Mouse (Mus musculus) liver, embryonic 14.5 days (tissue): ENCODE data around the gene Mrpl21. TPM values are rescaled to one million over a fixed set of nuclear protein-coding genes. Genes with fewer than 3 reads are reported as not detected.

Source experiments
- ATAC-seq: fragments of 200-750 bp; cut with Nextera tagmentation; 2 replicates; pipeline ENCODE4 v1.8.0; 2017; ENCODE audit warnings: moderate number of reproducible peaks, mild to moderate bottlenecking, moderate library complexity; ENCODE audit not compliant: insufficient read depth
- DNase-seq, 3 experiments: peaks; one replicate each; pipeline ENCODE4 v3.0.0-alpha.2; 2012 to 2013; ENCODE audit warnings: low read depth in 3 of 3, low spot score in 3 of 3
- H3K27ac ChIP-seq: fragments of 300-500 bp; sonication (generic); 2 replicates; pipeline ENCODE4 v1.5.1; 2014; ENCODE audit warnings: moderate library complexity, mild to moderate bottlenecking, control low read depth, inconsistent platforms
- H3K27me3 ChIP-seq: fragments of 300-500 bp; sonication (generic); 2 replicates; pipeline ENCODE4 v1.6.1; 2014; ENCODE audit warnings: mild to moderate bottlenecking, low read length, moderate library complexity; ENCODE audit not compliant: control insufficient read depth, insufficient read depth
- H3K36me3 ChIP-seq: fragments of 300-500 bp; sonication (generic); replicated peaks from 2 replicates; pipeline ENCODE4 v1.6.1; 2014; ENCODE audit warnings: low read depth; ENCODE audit not compliant: control insufficient read depth, insufficient read depth
- H3K4me1 ChIP-seq, 2 experiments: fragments of 200-500 bp in 1 of 2; fragments of 300-500 bp in 1 of 2; sonication (generic) in 1 of 2; replicated peaks; 2 replicates each; pipeline ENCODE4 v1.6.1; 2012 to 2014; ENCODE audit warnings: antibody characterized with exemption in 1 of 2, inconsistent platforms in 1 of 2, low read length in 1 of 2; ENCODE audit not compliant: control insufficient read depth in 2 of 2, insufficient read depth in 2 of 2
- H3K4me2 ChIP-seq: fragments of 300-500 bp; sonication (generic); 2 replicates; pipeline ENCODE4 v1.6.1; 2014; ENCODE audit warnings: low read depth, mild to moderate bottlenecking, control low read depth, moderate library complexity
- H3K4me3 ChIP-seq, 2 experiments: fragments of 200-500 bp in 1 of 2; fragments of 300-500 bp in 1 of 2; sonication (generic) in 1 of 2; 2 replicates each; pipeline ENCODE4 v1.5.1; 2012 to 2014; ENCODE audit warnings: low read depth in 2 of 2, low read length in 2 of 2, mild to moderate bottlenecking in 2 of 2, control low read depth in 1 of 2, inconsistent platforms in 1 of 2, moderate library complexity in 1 of 2; ENCODE audit not compliant: insufficient read depth in 1 of 2
- H3K9ac ChIP-seq: fragments of 300-500 bp; sonication (generic); replicated peaks from 2 replicates; pipeline ENCODE4 v1.6.1; 2014; ENCODE audit warnings: mild to moderate bottlenecking, control low read depth, moderate library complexity
- H3K9me3 ChIP-seq: fragments of 300-500 bp; sonication (generic); 2 replicates; pipeline ENCODE4 v1.6.1; 2016; ENCODE audit warnings: low read length, mixed read lengths; ENCODE audit not compliant: control insufficient read depth
- CTCF ChIP-seq: IDR thresholded peaks from 2 replicates; pipeline ENCODE4 v1.5.1; 2016; ENCODE audit warnings: antibody characterized with exemption, low read depth, control low read depth
- EP300 ChIP-seq: IDR thresholded peaks from 2 replicates; pipeline ENCODE4 v1.6.1; 2016; ENCODE audit warnings: antibody characterized with exemption, low read depth
- WGBS: fragments of 180-500 bp; shearing (Covaris S2); extraction: QIAGEN DNeasy Blood & Tissue Kit; methylation state at CpG from one replicate; pipeline ENCODE4 v1.1.7; 2014; ENCODE audit not compliant: insufficient replicate concordance; 5-methylcytosine and 5-hydroxymethylcytosine counted together
- polyA plus RNA-seq, 2 experiments: library from polyadenylated mRNA; depleted of rRNA in 1 of 2; stranded (reverse) in 1 of 2; unstranded in 1 of 2; fragments of >200 nt; fragmentation: Nextera tagmentation in 1 of 2; extraction: Ambion mirVana in 1 of 2; gene quantifications; 2 replicates each; pipeline versions ENCODE4 v1.2.1 to v1.2.3; 2012 to 2014

Gene Mrpl21
- polyA plus RNA-seq, 2 experiments: 36.2 to 67.9 TPM

DNA sequence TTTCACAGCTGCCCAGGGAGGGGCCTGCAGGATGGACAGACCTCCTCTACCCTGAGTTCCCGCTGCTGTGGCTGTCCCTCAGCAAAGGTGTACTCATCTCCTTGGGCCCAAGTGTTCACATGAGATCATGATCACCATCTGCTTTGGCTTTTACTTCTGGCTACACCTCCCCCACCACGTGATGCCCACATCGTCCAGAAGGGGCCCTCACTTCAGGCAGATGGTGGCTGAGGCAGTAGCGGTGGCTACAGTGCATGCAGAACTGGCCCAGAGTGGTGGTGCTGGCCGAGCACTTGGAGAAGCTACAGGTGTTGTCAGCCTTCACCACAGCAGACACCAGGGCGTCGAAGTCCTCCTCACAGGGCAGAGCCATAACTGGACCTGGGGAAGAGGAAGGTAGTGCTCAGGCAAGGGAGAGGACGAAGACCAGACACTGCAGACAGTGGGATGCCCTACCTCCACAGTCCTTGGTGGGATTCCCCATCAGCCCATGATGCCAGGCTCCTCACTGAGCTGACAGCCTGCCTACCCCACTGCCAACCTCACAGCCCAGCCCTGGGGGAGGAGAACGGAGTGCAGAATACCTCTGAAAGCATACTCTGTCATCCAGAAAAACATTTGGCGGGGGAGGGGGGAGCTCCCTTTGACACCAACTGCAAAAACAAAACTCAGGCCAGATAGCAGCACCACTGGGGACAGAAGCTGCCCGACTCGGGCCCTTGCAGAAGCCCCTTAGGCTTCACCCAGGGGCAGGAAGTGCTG, 20.8 kb upstream of the Mrpl21 start:
- no peaks in the 10 kb centered on the region for H3K27me3 ChIP-seq
- no peak overlapping the region for H3K4me3 ChIP-seq
- H3K4me2 ChIP-seq: no peak overlapping the region
- DNase-seq: no peak
- H3K36me3 ChIP-seq: peaks cover 8% of the 10 kb centered on the region
- H3K4me1 ChIP-seq: no peaks in the 10 kb centered on the region
- no peak overlapping the region for H3K9ac ChIP-seq
- TF ChIP-seq EP300 (no peak), CTCF (peak; percentile 14; the same call in 1 of the 2 replicates)
- no peaks in the 10 kb centered on the region for H3K9me3 ChIP-seq
- no peak for ATAC-seq
- H3K27ac ChIP-seq: no peak overlapping the region
- WGBS: 73% methylated on average over 12 of the region's 12 CpGs

DNA sequence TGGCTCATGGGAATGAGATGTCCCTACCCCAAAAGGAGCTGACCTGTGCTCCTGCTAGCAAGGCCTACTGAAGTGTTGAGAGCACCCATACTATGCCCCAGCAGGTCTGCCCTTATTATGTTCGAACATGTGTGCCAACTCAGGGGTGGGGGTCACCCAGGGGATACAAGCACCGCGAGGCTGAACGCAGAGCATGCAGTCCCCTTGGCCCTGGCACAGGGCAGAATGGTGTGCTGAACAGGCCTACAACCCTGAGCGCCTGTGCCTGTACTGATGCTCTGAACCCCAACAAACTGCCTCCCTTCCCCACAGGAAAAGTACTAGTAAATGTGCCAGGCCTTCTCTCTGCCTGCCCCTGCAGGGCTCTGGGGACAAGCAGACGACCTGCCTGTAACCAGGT, 18.4 kb upstream of the Mrpl21 start:
- Histone ChIP-seq H3K4me3 (no peak overlapping the region), H3K4me2 (no peak overlapping the region), H3K27ac (no peak overlapping the region), H3K4me1 (no peaks in the 10 kb centered on the region), H3K27me3 (no peaks in the 10 kb centered on the region), H3K9me3 (no peaks in the 10 kb centered on the region), H3K36me3 (peaks cover 8% of the 10 kb centered on the region), H3K9ac (no peak overlapping the region)
- TF ChIP-seq CTCF (no peak), EP300 (no peak)
- ATAC-seq: no peak
- DNase-seq: no peak
- 78% methylated on average over 6 of the region's 6 CpGs for WGBS

DNA sequence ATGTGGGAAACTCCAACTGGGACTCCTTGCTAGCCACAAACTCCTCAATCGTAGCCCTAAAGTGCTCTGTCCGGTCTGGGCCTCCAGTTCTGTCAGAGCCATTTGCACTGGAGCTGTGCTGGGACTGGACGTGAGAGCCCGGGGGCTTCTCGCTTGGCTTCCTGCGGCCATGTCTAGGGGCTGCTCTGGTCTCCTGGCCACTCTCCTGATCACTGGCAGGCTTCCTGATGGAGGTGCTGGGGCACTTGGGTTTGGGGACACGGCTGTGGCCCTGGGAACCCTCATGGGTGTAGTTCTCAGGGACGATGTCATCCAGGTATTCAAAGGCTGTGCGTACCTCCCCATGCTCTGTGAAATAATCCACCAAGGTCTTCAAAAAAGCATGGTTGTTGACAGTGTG, 17.5 kb upstream of the Mrpl21 start:
- TF ChIP-seq CTCF (no peak), EP300 (no peak)

DNA sequence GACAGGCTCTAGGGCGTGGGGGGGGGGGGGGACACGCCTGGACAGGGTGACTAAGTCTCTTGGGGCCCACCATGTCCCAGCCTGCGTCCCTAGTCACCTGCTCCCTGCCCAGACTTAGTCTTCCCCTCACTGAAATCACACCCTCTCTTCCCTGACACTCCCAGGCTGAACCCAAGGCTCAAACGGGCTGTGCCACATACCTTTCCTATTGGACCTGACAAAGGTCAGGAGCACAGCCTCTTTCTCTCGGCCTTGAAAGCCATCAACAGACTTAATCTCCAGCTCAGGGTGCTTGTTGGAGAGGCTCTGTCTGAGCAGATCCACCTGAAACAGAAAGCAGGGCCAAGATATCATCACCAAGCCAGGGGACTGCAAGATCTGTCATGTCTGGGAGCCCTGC, 16.6 kb upstream of the Mrpl21 start:
- H3K4me2 ChIP-seq: no peak overlapping the region
- no peak overlapping the region for H3K27ac ChIP-seq
- no peak overlapping the region for H3K9ac ChIP-seq
- ATAC-seq (no peak), DNase-seq (no peak)
- TF ChIP-seq CTCF (no peak), EP300 (no peak)
- H3K36me3 ChIP-seq: peaks cover 8% of the 10 kb centered on the region
- 65% methylated on average over 5 of the region's 5 CpGs for WGBS
- H3K4me1 ChIP-seq: no peaks in the 10 kb centered on the region
- no peak overlapping the region for H3K4me3 ChIP-seq
- no peaks in the 10 kb centered on the region for H3K9me3 ChIP-seq
- no peaks in the 10 kb centered on the region for H3K27me3 ChIP-seq

More for the DNA sequence above, 17.5 kb upstream of the Mrpl21 start:
- peaks cover 8% of the 10 kb centered on the region for H3K36me3 ChIP-seq
- H3K9ac ChIP-seq: no peak overlapping the region
- ATAC-seq (no peak), DNase-seq (no peak)
- no peaks in the 10 kb centered on the region for H3K9me3 ChIP-seq
- no peaks in the 10 kb centered on the region for H3K27me3 ChIP-seq
- no peaks in the 10 kb centered on the region for H3K4me1 ChIP-seq
- H3K27ac ChIP-seq: no peak overlapping the region
- H3K4me3 ChIP-seq: no peak overlapping the region
- no peak overlapping the region for H3K4me2 ChIP-seq
- WGBS: 84% methylated on average over 9 of the region's 9 CpGs

DNA sequence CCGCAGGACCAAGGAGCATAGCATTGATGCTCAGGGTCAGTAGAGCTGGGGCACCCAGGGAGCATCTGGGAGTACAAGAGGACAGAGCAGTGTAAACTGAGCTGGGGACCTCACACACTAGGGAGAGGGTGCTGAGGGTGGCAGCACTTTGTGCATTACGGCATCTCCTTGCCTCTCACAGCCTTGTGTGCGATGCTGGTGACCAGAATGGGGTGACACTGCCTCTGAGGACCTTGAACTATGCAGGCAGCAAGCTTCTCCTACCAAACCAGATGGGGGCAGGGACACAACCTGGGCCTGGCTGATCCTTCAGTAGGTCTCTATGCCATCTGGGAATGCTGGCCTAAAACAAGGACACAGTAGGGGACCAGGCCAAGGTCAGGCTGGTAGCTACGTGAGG, 16.0 kb upstream of the Mrpl21 start:
- Histone ChIP-seq H3K9me3 (no peaks in the 10 kb centered on the region), H3K9ac (no peak overlapping the region), H3K36me3 (peaks cover 8% of the 10 kb centered on the region), H3K4me1 (no peaks in the 10 kb centered on the region), H3K4me2 (no peak overlapping the region), H3K4me3 (no peak overlapping the region), H3K27ac (no peak overlapping the region), H3K27me3 (no peaks in the 10 kb centered on the region)
- TF ChIP-seq EP300 (no peak), CTCF (no peak)
- WGBS: 90% methylated on average over 4 of the region's 4 CpGs
- DNase-seq (no peak), ATAC-seq (no peak)
